Mouse (Mus musculus) embryo, embryonic 10.5 days (tissue): ENCODE measurements around the gene Prkg1.
"Not testable (repeated sequence)": the region's sequence is repeated elsewhere in the genome, so short reads cannot be mapped to it uniquely, and the experiment has no call there.

Experiments
- DNase-seq: peaks from one replicate; pipeline ENCODE4 v3.0.0-alpha.2; 2015; ENCODE audit warnings: low spot score

Prkg1 gene

DNA sequence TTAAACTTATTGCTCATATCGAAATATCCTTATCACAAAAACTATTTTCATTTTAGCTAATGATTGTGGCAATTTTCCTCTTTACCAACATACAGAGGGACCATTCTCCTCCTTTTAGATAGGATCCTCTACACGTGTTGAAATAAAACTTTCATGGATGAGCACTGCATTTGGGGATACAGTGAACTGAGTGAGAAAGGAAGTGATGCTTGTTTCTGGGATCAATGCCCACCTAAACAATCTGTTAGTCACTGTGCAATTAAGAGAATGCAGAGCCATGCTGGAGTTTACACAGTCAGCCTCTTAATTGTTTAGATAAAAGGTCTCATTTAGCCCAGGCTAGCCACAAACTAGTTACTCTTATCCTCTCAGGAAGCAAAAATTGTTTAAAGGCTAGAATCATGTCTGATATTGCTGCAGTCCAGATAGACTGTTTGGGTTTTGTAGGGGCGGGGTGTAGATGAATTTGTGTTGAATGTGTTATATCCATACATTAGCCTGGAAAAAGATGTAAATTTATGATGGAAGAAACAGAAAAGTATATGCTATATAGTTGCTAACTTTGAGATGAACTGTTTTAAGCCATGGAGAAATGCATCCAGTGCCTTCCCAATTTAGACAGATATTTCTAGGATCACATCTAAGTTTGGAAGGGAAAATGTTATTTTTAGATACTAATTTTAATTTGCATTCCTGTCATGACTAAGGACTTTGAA, 1151.5 kb downstream of the Prkg1 start:
- DNase-seq: no peak

DNA sequence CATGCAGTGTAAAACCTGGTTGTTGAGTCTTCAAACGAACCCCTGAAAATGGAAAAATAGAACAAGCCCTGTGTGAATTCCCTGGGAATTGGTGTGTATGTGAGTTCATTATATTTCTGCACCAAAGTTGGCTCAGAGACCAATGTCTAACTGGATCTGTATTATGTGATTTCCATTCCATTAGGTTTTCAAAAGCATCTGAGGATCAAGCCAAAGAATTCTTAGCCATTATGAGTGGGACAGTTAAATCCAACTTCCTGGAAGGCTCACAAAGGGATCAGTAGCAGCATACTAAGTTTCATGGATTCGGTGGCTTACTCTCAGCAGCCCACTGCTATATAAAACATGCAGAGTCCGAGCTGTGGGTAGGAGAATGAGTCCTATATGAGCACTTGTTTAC, 1178.5 kb downstream of the Prkg1 start:
- no peak for DNase-seq

DNA sequence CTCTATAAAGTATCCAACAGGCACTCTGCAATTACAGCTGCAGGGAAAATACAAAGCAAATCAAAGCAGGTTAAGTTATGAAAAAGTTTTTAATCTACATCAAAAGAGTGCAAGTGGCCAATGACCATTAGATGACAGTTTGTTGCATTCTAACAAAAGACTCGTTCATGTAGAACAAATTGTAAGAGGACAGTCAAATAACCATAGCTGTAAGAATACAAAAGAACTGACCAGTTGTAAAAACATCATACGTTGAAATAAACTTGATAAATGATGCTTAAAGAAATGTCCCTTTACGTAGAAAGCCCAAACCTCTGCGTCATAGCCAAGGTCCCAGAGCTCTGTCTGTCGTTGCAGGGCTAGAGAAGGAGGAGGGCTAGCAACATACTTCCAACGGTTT, 1200.3 kb downstream of the Prkg1 start:
- no peak for DNase-seq

DNA sequence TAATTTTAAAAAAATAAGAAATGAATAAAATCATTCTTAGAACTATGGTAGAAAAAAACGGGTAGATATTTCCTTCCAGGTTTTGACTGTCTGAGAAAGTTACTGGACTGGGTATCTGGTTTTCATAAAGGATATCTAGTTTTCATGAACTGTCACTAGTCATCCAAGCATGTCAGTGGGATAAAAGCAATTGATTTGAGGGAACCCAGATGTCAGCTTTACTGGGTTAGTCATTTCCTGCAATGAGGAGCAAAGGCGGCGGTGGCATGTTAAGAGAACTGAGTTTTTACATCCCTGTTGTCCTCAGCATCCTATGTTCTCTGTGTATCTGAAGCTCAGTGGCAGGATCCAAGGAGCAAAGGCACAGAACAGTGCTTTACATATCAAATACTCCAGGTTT, 1201.0 kb downstream of the Prkg1 start:
- DNase-seq: no peak

DNA sequence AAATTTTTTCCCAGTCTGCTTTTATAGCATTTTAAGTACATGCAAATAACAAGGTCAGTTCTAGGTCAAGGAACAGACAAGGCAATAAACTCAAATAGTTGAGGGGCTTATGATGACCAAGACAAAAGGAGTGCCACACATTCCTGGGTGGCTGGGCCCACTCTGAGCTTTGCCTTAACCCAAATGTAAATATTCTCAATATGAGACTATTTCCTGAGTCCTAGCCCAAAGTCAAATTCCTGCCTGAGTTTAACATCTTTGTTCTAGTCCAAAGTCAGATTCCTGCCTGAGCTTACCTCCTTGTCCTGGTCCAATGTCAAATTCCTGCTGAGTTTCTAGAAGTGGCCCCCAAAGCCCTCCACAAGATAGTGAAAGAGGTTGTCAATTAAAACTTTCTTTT, 1206.8 kb downstream of the Prkg1 start:
- DNase-seq: no peak

DNA sequence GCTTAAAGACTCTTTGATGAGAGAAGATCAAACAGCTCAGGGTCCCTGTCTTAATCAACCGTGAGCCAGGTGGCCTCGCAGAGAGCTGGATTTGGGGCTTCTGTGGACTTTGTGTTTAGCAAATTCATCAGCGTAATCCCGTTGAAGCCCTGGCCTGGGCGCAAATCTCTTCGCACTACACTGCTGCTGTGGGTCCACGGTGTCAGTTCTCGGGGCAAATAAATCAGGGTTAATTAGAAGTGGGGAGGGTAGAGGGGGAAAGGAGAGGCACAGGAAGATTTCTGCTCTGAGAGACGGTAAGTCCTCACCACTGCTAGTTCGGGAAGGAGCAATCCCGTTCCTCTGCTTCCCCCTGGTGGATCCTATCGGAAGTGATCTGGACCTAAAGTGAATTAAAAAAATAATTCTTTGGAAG, 1210.4 kb downstream of the Prkg1 start:
- peak; percentile 89 for DNase-seq

DNA sequence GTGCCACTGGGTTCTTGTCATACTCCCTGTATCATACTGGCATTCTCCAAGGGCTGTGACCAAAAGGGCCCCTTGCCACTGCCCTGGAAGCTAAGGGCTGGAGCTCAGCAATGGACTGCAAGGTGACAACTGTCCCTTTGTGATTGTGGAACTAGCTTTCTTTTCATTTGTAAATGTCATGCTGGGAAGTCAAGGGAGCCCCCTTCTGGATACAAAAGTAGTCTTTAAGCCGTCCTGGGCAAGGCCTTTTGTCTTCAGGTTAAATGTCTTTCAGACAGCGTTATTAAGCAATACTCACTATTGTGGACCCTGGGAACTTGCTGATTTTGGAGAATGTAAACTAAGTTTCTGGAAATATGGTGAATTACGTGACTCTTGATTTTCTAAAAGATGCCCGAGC, 1211.1 kb downstream of the Prkg1 start:
- peak; percentile 67 for DNase-seq

DNA sequence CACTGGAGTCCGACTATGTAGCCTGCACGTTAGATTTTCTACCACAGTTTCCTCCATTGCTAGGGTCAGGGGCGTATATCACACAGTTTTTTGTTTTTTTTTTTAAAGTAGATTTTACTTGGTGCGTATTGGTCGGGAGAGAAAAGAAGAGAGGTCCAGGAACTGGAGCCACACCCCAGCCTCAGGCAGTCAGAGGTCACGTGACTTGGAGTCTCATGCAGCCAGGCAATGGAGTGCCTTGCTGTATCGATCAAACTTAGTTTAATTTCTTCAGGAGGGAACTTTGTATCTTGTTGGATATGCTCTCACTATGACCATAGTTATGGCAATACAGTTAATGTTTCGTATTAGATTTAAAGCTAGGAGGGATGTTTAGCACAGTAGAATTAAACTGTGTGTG, 1212.6 kb downstream of the Prkg1 start:
- DNase-seq: no peak

DNA sequence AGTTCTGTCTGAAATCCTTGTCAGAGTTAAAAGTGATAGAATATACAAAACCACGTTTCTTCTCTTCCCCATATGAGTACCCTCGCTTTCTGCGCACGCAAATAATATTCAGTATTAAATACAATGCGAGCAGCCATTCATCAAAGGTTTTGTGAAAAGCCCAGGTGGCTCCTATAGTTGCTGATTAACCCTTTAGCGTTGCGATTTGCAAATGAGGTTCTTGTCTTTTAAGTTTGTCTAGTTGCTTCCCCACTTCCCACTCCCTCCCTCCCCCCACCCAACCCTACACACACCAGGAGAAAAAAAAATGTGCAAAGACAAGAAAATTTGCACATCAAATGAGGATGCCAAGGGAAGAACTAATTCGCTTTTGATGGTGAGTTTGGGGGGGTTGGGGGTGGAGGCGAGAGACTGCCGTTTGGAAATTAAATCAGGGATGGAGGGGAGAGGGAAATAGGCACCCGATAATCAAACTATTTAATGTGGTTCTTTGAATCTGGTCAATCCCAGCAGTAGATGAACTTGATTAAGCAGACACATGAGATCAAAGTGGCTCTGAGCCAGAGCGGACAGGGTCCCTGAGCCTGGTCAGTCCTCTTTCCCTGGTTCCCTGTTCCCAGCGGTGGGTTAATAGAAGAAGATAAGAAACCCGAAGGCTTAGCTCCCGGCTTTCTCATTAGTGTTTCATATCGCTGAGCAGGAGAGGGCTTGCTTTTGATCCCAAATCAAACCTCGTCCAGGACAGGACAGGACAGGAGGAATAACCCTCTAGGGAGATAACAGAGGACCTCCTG, 1214.8 kb downstream of the Prkg1 start:
- DNase-seq: peak; percentile 53

DNA sequence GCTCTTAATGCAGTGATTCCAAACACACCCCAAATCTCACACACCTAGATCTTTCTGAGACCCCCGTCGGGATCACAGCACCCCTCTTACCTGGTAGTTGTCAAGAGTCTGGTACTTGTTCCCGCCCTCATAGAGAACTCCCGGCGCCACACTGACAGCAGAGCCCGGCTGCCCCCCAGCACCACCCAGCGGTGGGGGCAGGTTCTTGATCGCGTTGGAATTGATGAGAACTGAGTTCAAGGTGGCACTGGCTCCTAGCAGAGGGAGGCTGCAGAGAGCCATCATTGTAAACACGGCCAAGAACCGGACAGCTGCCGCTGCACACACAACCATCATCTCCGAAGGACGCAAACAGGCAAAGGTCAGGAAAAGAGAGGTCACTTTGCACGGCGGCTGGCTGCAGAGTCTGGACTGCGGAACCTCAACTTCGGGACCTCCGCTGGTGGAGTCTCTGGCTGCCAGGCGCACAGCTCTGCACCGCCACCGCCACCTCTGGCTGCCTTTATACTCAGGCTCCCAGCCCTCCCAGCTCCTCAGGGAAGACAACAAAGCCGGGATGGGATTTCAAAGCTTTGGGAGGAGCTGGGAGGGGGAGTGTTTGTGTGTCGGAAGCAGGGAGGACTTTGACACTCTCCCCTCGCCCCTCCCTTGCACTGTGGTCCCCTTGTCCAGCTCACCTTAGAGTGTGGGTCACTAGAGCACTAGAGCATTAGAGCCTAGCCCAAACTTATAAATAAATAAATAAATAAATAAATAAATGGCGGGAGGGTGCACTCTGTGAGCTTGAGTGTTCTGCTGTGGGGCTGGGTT, 1215.6 kb downstream of the Prkg1 start, which contains the start of gene Dkk1:
Gene Dkk1 (minus strand): TSS at position 622 of the 810 bp plus-strand sequence.
- DNase-seq: peak; percentile 88

DNA sequence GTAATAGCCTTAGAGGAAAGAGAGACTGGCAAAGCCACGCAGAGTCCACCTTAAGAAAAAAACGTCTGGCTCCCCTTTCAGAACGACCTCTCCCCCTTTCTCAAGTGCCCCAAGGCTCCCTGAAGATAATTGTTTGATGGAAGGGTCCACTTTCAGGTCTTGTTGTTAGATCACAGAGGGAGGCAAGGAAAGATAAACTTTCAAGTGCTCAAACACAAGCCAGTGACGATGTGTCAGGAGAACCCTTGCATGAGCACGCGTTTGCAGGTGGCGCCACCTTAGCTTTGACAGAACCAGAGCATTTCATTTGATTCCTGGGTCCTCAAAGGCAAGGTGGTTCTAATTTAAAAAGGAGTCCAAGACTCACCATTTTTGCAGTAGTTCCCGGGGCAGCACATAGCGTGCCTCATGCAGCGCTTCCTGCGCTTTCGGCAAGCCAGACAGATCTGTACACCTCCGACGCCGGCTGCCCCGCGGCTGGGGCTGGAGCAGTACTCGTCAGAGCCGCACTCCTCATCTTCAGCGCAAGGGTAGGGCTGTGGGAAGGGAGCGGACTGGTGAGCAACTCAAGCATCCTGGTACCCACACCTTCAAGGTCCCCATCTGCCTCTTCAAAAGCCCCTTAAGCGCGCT, 1216.3 kb downstream of the Prkg1 start:
- DNase-seq: peak; percentile 62

DNA sequence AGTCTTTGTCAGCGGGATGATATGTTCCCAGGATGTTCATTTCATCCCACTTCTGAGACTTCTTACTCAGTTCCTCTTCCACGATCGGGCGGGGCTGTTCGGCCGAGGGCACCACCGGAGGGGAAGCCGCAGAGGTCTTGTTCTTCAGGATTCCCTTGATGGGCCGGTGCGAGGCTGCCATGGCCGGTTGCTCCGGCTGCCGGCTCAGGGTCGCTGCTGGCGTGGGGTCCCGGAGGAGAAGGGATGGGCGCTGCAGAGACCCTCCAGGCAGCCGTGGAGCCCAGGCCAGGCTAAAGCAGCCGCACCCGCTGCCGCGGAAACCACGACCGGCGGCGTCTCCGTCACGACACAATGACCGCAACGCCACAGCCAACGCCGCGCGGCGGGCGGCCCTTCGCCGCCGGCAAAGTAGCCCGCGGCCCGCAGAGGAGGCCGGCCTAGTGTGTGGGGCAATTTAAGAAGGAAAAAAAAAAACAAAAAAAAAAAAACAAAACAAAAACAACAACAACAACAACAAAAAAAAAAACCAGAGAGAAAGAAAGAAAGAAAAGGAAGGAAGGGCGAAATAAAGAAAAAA, 1225.4 kb downstream of the Prkg1 start:
- DNase-seq: not testable (repeated sequence)

DNA sequence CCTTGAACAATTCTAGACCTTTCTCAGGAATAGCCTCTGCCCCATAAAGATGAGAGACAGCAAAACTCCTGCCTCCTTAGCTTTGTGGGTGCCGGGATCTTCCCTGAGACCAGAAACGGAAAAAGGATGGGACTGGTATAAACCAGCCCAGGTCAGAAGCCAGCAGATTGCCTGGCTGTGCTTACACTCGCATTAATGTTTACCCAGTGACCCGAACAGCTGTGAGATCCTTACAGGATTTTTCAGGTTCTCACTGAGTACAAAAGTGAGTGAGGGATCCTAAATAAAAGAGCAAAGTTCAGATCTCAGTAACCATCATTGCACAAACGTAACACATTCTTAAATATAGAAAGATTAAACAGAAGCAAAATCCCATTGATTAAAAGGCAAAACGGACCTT, 1248.1 kb downstream of the Prkg1 start:
- no peak for DNase-seq
